Mouse (Mus musculus): Measurements from ENCODE around the gene Ncam1.

GRCm38 (mm10) chr9:49797508-49797820 is 1.3 kb downstream of the Ncam1 start:
- TF ChIP-seq GATA1 (IDR thresholded peaks at IDR 0.05; ENCODE audit: borderline replicate concordance, low read length) (no peak), CTCF (IDR thresholded peaks at IDR 0.05; ENCODE audit: low read depth, low read length) (no peak), POLR2AphosphoS5 (IDR thresholded peaks at IDR 0.05; ENCODE audit: insufficient replicate concordance, low read depth, low read length) (no peak), TAL1 (conservative IDR thresholded peaks at IDR 0.05; ENCODE audit: low read depth, low read length) (no peak), GATA2 (IDR thresholded peaks at IDR 0.05; ENCODE audit: borderline replicate concordance, low read depth, low read length) (no peak)
